Mouse (Mus musculus) inflammation-experienced regulatory T-cells, adult 6 months (primary cell): Measurements from ENCODE around the gene Lars2. TPM values are rescaled to one million over a fixed set of nuclear protein-coding genes. Genes with fewer than 3 reads are reported as not detected.

Experiments
- ATAC-seq: one replicate; pipeline ENCODE4 v1.8.0; 2017
- polyA plus RNA-seq, 3 experiments: library from polyadenylated mRNA; unstranded; fragments of 100-300 nt; shearing (Covaris generic); gene quantifications; one replicate each; pipeline ENCODE4 v1.2.1; 2017

Gene Lars2
- polyA plus RNA-seq, 3 experiments from 2014 or later = 526 to 1,491 (median 1,381) TPM

DNA sequence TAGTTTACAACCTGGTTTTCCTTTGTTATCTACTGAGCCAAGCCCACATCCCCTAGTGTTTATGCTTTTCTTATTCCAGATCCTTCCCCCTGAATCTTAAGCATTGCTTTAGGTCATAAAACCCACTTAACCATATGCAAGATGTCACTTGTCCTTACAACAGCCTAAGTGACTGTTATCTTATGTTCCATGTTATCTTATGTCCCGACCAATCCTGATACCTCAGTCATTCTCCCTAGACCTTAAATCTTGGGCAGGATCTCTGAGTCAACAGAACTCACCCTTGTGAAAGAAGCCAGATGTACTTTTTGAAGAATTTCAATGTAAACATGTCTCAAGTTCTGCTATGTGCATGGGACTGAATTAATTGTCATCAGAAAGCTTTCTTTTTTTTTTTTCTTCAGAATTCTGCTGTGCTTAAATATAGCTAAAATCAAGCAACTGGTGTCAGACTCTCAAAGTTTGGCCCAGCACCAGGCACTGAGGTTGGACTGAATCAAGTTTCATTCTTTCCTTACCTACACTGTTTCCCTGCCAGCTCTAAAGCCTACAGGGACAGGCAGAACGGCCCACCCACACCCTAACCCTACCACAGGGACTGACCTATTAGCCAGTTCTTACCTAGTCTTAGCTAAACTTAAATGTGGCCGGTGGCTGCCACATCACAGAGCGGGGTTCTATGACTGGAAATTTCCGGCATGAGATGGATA is 24.6 kb downstream of the Lars2 start:
- no peak for ATAC-seq

DNA sequence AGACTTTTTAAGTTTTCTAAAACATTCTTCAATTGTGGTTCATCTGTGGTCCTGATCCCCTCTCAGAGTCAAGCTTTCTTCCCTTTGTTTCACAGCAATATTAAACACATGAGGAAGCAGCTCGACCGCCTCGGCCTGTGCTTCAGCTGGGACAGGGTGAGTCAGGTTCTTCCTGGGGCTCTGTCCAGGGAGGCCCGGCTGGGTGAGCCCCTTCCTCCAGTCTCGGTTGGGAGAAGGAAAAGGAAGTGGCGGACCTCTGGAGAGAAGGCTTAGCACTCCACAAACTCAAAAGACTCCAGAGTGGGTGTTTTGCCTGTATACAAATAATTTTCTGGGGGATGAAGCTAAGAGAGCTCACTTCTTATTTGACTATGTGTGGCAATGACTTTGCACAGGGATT is 28.1 kb downstream of the Lars2 start:
- no peak for ATAC-seq

DNA sequence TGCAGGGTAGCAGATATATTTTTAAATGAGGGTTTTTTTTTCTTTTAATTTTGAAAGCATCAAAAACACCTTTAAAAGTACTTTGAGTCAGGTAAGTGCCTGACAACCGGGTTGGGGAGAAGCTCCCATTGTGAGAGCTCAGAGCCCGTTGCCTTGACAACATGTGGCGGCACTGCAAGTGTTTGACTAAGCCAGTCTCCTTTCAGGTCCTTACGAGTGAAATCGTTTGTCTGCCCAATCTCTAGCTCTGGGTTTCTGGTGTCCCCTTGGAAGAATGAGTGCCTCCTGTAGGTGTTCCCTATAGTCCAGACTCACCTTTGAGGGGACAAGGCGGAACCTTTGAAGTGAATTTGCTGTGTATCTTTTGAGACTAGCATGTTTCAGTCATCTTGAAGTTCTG is 31.0 kb downstream of the Lars2 start:
- no peak for ATAC-seq

DNA sequence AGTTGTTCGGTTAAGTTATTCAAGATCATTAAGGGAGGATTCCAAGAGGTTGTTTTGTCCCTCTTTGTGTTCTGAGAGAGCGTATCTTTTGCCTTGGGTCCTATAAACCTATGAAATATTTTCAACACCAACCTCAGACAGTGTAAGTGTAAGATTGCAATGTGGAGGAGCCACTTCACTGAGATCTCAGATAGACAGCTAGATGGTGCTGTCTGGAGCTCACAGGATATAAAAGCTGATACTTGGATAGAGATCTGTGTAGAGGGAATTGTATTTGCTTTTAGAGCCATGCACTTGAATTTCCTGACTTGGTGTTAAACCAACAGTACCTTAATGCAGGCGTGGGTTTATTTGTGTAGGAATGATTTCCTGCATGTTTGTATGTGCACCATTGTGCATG is 35.5 kb downstream of the Lars2 start:
- no peak for ATAC-seq

DNA sequence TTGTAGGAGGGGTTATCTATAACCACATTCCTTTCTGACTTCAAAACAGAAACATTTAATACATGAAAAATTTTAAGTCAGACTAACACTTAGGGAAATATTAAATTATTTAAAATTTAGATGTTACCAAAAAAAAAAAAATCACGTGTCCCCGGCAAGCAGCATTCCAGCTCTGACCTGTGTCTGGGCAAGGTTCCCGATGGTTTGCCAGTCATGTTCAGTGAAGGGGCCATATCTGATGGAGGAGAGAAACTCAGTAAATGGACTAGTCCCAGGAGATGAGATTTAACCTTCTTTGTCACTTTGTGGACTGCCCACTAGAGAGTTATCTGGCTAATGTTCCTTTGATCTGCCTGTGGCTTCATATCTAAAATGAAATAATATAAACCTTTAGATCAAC is 36.3 kb downstream of the Lars2 start:
- ATAC-seq = no peak

DNA sequence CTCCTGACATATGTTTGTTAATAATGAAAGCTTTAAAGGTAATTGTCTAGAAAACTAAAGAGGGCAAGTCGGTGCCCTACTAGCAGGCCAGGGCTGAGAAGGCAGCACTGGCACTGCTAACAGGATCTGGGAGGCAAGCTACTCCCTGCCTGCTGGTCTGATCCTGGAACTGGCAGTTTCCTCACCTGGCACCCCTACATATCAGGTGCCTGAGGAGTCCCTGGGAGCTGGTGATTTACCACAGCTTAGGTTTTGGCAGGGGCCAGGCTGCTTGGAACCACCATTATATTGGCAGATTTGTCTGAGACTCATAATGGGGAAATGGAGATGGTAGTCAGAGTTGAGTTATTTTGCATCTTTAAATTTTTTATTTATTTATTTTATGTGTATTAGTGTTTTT is 38.5 kb downstream of the Lars2 start:
- no peak for ATAC-seq

DNA sequence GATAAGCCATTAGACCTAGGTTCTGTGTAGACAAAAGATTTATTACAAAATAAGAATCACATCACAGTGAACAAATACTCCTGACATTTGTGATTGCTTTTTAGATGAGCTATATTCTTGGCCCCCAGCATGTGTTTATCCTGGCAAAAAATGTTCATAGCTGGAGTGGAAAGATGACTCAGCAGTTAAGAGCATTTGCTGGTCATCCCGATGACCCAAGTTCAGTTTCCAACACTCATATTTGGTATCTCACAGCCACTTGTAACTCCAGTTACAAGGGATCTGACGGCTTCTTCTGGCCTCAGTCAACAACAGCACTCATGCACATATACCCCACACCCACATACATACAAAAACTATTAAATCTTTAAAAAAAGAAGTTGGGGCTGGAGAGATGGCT is 42.0 kb downstream of the Lars2 start:
- no peak for ATAC-seq

DNA sequence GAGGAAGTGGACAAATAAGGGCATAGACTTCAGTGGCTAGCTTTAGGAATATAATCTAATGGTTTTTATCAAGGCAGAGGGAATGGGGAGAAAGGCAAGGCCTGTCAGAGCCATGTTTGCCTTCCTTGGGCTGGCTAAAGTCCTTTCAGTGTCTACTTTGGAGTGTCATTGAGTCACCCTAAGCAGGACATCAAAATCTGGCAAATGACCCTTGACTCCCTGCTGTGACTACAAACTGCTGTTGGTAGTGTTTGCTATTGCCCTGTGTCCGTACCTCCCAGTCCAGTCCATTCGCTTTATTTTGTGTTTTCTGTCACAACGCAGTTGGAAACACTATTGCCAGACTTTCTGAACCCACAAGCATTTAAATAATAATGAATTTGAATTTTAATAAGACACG is 63.1 kb downstream of the Lars2 start:
- no peak for ATAC-seq

DNA sequence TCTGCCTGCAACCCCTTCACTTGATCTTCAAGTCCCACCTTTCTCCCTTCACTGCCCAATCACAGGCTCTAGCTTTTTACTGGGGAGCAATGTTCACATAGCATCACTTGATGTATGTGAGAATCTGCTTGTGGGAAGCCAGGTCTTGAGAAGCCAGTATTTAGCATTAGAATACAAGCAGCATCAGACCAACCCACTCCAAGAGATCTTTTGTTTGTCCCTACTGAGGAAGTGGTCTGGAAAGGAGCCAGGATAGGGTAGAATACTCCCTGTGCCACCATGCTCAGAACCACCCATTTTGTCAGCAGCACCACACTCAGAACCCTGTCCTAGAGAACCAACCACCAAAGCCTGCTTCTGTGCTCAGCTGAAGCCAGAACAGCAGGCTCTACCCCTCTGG is 64.2 kb downstream of the Lars2 start:
- no peak for ATAC-seq

DNA sequence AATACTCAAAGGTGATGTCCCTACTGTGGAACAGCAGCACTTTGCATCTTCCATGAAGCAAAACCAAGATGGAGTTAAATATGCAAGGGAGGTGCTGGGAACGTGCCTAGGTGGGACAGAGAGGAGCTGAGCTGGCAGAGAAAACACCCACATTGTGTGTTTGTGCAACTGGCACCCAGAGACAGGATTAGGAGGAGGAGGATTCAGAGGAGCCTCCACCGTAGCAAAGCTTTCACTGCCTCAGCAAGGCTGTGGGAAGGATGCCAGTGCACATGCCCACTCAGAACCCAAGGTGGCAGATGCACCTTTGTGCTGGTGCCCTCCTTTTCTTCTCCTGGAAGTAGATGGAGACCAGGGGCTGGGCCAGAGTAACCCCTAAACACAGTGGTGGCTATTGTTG is 71.5 kb downstream of the Lars2 start:
- no peak for ATAC-seq

DNA sequence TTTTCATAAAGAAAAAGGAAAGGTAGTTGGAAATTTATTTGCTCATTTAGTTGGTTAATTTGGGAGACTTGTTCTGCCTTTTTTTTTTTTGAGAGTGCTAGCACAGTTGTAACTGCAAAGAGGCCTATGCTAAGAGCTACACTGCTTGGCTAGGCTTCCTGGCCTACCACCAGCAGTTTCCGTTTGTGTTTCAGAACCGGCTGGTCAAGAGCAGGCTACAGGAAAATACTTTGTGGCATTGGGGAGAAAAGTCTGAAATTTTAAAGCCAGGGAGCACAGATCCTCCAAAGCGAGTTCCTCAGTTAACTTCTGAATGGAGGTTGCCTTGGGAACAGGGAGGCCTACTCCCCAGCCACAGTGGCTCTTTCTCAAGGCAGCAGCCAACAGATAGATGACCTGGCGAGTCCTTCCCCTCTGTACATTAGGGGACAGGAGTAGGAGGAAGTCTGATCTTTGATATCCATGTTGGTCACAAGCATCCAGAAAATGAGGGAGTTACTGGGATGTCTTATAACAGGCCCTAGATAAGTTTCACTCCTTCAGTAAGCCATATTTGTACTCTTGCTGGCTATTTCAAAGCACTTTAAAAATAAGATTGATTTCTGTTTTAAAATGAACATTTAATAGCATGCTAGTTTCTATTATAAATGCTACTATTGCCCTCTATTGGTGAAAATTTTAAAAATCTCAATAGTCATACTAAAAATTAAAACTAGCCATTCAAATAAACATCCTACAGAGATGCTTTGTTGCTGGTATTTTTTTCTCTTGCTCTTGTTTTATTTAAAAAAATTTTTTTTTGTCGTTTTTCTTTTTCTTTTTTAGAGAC is 73.7 kb downstream of the Lars2 start:
- ATAC-seq = no peak

DNA sequence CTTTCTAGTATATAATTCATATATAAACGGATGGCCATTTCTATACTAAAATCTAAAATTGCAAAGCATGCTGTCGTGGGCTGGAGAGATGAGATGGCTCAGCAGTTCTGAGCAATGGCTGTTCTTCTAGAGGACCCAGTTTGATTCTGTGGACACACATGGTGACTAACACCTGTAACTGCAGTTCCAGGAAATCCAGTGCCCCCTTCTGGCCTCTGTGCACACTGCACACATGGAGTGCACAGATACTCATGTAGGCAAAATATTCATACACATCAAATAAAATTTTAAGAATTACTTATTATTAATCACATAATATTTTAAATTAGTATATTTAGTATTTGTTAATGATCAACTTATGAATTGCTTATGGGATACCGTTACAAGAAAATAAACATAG is 80.4 kb downstream of the Lars2 start:
- peak; percentile 52 for ATAC-seq

DNA sequence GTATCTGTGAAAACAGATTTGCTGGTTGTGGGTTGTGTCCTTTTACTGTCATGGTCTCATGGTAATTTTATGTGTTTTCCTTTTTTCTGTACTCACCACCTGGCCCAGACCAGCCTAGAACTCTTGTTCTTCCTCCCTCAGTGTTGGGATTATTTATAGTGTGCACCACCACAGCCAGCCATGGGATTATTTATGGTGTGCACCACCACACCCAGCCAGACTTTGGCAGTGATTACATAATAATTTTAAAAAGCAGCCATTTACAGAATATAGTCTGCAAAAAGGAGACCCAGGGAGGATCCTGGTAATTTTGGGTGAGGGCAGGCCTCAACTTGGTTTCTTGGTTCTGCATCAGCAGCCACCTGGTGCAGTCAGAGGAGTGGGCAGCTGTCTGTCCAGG is 81.9 kb downstream of the Lars2 start:
- no peak for ATAC-seq

DNA sequence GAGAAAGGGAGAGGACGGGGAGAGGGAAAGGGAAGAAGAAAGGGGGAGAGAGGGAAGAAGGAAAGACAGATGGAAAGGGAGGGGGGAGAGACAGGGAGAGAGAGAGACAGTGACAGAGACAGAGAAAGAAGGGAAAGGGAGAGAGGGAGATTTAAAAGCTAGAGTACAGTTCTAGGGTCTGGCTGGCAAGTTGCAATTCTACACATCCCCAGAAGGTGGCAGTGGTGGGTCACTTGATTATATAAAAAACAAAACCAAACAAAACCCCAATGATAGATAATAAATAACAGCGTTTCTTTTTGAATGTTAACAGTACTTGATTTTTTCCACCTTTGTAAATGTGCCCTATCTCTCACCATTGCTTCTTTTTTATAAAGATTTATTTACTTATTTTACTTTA is 83.4 kb downstream of the Lars2 start:
- no peak for ATAC-seq

DNA sequence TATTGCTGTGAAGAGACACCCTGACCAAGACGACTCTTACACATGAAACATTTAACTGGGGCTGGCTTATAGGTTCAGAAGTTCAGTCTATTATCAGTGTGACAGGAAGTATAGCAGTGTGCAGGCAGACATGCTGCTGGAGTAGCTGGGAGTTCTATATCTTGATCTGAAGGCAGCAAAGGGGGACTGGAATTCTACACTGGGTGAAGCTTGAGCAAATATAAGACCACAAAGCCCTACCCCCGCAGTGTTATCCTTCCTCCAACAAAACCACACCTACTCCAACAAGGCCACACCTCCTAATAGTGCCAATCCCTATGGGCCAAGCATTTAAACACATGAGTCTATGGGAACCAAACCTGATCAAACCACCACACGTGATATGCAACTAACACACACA is 85.0 kb downstream of the Lars2 start:
- no peak for ATAC-seq

DNA sequence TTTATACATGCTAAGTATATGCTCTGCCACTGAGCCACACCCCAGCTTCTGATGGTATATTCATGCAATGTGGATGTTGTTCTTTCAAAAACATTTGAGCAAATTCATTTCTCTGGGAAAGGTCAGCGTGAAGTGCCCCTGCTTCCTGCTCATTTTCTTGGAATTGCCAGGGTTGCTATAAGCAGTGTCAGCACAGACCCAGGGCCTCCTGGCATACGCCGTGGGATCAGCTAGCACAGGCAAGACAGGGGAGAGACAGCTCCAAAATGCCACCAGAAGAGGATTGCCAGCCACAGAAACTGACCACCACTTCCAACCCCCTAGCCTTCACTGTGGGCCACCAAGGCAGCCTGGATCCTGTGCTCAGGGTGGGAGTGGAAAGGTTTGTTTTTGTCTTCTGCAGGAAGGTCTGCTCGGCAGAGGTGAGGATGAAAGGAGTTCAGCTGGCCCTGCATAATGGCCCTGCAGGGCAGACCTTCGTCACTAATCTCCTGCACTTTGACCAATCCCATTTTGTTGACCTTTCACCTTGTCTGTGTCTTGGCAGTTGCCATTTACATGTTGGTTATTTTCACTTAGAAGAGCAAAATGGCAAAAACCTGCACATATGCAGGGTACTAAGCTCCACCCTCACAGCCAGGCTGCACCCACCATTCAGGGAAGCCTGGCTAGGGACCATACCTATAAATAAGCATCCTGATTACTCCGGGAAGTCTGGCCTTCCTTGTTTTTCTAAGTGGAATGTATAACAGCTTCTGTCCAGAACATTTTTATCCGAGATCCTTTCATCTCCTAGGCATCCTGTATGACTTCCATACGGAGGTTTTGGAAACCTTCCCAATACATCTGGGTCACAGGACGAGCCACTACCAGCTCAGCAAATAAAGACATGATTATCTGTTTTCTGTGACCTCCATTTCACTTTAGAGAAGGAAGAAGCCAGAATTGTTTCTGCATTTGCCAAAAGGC is 90.2 kb downstream of the Lars2 start:
- ATAC-seq = no peak

DNA sequence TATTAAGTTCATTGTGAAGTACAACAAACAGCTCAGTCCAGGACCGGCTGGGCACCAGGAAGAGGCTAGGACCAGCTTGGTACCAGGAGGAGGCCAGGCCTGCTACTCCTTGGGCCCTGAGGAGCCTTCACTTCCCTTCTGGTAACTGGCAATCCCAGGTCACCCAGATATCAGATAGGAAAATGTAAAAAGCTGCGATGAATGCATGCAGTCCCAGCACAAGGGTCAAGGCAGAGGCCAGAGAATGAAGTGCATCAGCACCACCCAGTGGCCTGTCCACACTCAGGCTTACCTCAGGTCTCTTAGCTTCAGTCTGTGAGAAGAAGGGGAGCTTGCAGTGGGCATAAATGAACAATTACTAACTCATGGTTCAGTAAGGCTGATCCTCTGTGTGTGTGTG is 90.9 kb downstream of the Lars2 start:
- no peak for ATAC-seq

DNA sequence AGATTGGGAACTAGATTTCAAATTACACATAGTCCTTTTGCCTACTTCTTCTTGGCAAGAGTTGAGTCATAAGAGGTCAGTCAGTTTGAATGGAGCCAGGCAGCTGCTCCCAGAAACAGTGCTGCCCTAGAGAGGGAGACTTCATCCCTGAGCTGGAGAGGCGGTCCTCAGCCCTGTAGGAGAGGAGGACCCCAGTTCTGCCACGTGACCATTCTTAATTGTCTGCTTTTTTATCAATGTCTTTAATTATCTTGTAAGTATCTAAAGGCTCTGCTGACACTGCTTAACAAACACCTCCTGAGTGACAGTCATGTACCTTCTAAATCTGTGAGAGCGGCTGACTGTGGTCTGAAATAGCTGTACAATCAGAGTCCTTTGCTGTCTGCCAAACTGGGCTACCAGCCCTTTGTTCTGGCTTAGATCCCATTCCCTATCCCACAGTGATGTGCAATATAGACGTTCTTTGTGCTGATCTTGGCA is 100.5 kb downstream of the Lars2 start:
- no peak for ATAC-seq

DNA sequence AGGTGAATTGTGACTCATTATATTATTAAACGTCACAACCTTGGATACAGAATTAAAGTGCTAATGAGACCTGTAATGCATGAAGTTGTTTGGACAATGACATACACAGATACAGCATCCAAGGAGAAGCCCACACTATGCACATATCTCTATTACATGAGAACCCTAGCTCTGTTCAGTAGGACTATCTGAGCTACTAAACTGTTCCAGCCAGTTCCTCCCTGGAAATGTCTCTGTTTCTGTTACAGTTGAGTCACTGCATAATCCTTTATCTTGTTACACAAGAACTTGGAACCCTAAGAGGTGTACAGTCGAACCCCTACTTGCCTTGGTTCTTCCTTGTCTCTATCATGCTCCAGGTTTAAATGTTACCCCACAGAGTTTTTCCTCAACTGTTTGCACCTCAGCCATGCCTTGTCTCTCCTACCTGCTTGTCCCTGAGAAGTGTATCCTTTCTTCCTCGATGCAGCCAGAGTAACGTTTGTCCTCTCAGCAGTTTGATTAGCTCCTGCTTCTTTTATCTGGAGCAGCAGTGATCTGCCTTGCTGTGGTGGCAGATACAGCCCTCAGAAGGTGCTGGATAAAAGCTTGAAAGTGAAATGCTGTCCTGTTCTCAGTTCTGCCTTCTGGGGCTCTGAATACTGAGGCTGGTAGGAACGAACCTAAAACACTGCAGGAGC is 101.8 kb downstream of the Lars2 start:
- ATAC-seq = no peak

DNA sequence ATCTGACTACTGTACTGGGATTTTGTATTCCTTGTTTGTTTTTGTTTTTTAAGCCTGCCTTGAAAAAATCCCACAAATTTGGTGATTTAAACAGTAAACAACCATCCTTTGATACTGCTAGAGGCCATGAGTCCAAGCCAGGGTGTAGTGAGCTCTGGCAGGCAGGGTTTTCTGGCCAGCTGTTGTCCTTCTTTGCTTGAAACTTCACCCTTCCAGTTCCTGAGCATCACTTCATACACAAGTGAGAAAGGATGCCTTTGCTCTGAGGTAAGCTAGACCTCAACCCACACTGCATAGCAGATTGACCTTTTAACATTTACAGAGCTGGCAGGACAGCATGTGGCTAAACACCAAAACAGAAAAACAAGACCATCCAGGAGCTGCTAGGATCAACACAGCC is 102.4 kb downstream of the Lars2 start:
- no peak for ATAC-seq

DNA sequence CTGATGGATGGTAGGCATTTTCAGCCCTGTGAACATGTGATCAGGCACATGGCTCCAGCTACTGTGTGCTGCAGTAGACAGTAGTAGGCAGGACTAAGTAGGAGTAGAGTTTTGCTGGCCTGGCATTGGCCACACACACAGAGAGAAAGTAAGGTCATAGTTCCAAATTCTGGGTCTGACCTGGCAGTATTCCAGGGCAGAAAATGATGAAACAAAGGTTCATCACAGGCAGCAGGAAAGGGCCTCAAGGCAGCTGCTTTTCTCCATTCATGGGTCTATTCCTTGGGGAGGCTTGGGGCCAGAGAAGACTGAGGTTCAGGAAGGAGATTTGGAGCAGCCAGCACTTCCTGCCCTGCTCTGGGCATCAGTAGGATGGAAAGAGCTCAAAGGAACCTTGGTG is 106.7 kb downstream of the Lars2 start:
- no peak for ATAC-seq

DNA sequence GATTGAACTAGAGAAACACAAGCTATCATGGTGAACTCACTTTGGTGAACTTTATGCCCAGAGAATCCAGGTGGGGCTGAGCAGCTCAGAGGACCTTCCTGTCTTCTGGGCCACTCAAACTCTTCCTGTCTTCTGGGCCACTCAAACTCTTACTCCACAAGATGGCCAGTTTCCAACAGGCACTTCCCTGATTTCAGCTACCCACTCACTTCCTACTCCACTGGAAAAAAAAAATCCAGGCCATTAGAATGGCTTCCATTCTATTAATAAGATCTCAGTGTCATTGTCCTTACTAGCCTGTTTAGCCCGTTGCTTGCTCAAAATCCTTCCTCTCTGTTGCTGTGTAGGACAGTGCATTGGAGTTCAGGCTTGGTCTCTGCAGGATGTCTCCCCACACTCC is 108.8 kb downstream of the Lars2 start:
- no peak for ATAC-seq
